Mouse (Mus musculus) olfactory bulb, adult 2 months (tissue): Measurements from ENCODE around the gene Snrnp35.

Experiments
- CTCF ChIP-seq: fragments of 200-500 bp; IDR thresholded peaks from 2 replicates; pipeline ENCODE4 v1.5.1; 2012; ENCODE audit warnings: low read depth, mild to moderate bottlenecking, low read length, moderate library complexity; ENCODE audit not compliant: insufficient read depth
- POLR2A ChIP-seq: fragments of 200-500 bp; IDR thresholded peaks from 2 replicates; pipeline ENCODE4 v1.6.1; 2012; ENCODE audit warnings: mild to moderate bottlenecking, low read depth, low read length, moderate library complexity; ENCODE audit not compliant: insufficient read depth

DNA sequence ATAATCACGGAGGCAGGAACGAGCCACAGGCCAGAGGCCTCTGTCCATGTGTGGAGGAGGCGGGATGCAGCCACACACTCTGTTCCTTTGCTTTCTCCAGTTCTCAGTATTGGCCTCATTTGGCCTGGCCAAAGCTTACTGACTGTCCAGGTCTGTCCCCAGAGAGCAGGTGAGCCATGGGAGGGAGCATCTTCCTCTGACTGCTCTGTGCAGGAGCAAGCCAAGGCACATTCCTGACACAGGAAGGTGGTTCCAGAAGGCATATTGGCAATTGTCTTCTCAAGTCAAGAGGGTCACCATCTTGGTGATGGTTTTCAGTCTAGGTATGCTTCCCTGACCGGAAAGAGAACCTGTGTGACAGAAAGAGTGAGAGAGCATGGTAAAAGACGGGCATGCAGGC is 19.5 kb upstream of the Snrnp35 start:
- TF ChIP-seq CTCF, result no peak
- no peak for TF ChIP-seq POLR2A
